Mouse (Mus musculus): ENCODE results near the gene Rad51b. TPM values are rescaled to one million over a fixed set of nuclear protein-coding genes. Genes with fewer than 3 reads are reported as not detected.

The Rad51b gene
- total RNA-seq, 1 experiment from 2014 or later = 12.7 TPM

GRCm38 (mm10) chr12:79530275-79530902 is 233.3 kb downstream of the Rad51b start:
- ATAC-seq (replicated peaks in 1 of 2; ENCODE audit: insufficient read depth in 1 of 2, low FRiP score in 2 of 2, low TSS enrichment in 1 of 2, low read depth in 1 of 2, poor library complexity in 2 of 2, severe bottlenecking in 2 of 2) = no peak

- ATAC-seq (replicated peaks in 1 of 2; ENCODE audit: insufficient read depth in 1 of 2, low FRiP score in 2 of 2, low TSS enrichment in 1 of 2, low read depth in 1 of 2, poor library complexity in 2 of 2, severe bottlenecking in 2 of 2) = no peak
These were observed 235.0 kb downstream of the Rad51b start for GRCm38 (mm10) chr12:79531809-79532798.

- no peak for ATAC-seq (replicated peaks in 1 of 2; ENCODE audit: insufficient read depth in 1 of 2, low FRiP score in 2 of 2, low TSS enrichment in 1 of 2, low read depth in 1 of 2, poor library complexity in 2 of 2, severe bottlenecking in 2 of 2)
These were observed 237.7 kb downstream of the Rad51b start for GRCm38 (mm10) chr12:79534778-79535177.

GRCm38 (mm10) chr12:79535532-79536437 is 238.7 kb downstream of the Rad51b start:
- no peak for ATAC-seq (replicated peaks in 1 of 2; ENCODE audit: insufficient read depth in 1 of 2, low FRiP score in 2 of 2, low TSS enrichment in 1 of 2, low read depth in 1 of 2, poor library complexity in 2 of 2, severe bottlenecking in 2 of 2)

- ATAC-seq (replicated peaks in 1 of 2; ENCODE audit: insufficient read depth in 1 of 2, low FRiP score in 2 of 2, low TSS enrichment in 1 of 2, low read depth in 1 of 2, poor library complexity in 2 of 2, severe bottlenecking in 2 of 2) = no peak
These were observed 243.1 kb downstream of the Rad51b start for GRCm38 (mm10) chr12:79540176-79540575.

GRCm38 (mm10) chr12:79541581-79541980 is 244.5 kb downstream of the Rad51b start:
- ATAC-seq (replicated peaks in 1 of 2; ENCODE audit: insufficient read depth in 1 of 2, low FRiP score in 2 of 2, low TSS enrichment in 1 of 2, low read depth in 1 of 2, poor library complexity in 2 of 2, severe bottlenecking in 2 of 2) = no peak

GRCm38 (mm10) chr12:79545063-79545462 is 248.0 kb downstream of the Rad51b start:
- ATAC-seq (replicated peaks in 1 of 2; ENCODE audit: insufficient read depth in 1 of 2, low FRiP score in 2 of 2, low TSS enrichment in 1 of 2, low read depth in 1 of 2, poor library complexity in 2 of 2, severe bottlenecking in 2 of 2) = no peak

GRCm38 (mm10) chr12:79547556-79547955 is 250.5 kb downstream of the Rad51b start:
- ATAC-seq (replicated peaks in 1 of 2; ENCODE audit: insufficient read depth in 1 of 2, low FRiP score in 2 of 2, low TSS enrichment in 1 of 2, low read depth in 1 of 2, poor library complexity in 2 of 2, severe bottlenecking in 2 of 2) = no peak

- ATAC-seq (replicated peaks in 1 of 2; ENCODE audit: insufficient read depth in 1 of 2, low FRiP score in 2 of 2, low TSS enrichment in 1 of 2, low read depth in 1 of 2, poor library complexity in 2 of 2, severe bottlenecking in 2 of 2) = no peak
These were observed 251.7 kb downstream of the Rad51b start for GRCm38 (mm10) chr12:79548607-79549330.

GRCm38 (mm10) chr12:79550049-79550682 is 253.1 kb downstream of the Rad51b start:
- no peak for ATAC-seq (replicated peaks in 1 of 2; ENCODE audit: insufficient read depth in 1 of 2, low FRiP score in 2 of 2, low TSS enrichment in 1 of 2, low read depth in 1 of 2, poor library complexity in 2 of 2, severe bottlenecking in 2 of 2)

- ATAC-seq (replicated peaks in 1 of 2; ENCODE audit: insufficient read depth in 1 of 2, low FRiP score in 2 of 2, low TSS enrichment in 1 of 2, low read depth in 1 of 2, poor library complexity in 2 of 2, severe bottlenecking in 2 of 2) = no peak
These were observed 254.2 kb downstream of the Rad51b start for GRCm38 (mm10) chr12:79551274-79551673.

GRCm38 (mm10) chr12:79553056-79553455 is 256.0 kb downstream of the Rad51b start:
- no peak for ATAC-seq (replicated peaks in 1 of 2; ENCODE audit: insufficient read depth in 1 of 2, low FRiP score in 2 of 2, low TSS enrichment in 1 of 2, low read depth in 1 of 2, poor library complexity in 2 of 2, severe bottlenecking in 2 of 2)

GRCm38 (mm10) chr12:79557904-79558303 is 260.8 kb downstream of the Rad51b start:
- no peak for ATAC-seq (replicated peaks in 1 of 2; ENCODE audit: insufficient read depth in 1 of 2, low FRiP score in 2 of 2, low TSS enrichment in 1 of 2, low read depth in 1 of 2, poor library complexity in 2 of 2, severe bottlenecking in 2 of 2)

GRCm38 (mm10) chr12:79558711-79559110 is 261.6 kb downstream of the Rad51b start:
- no peak for ATAC-seq (replicated peaks in 1 of 2; ENCODE audit: insufficient read depth in 1 of 2, low FRiP score in 2 of 2, low TSS enrichment in 1 of 2, low read depth in 1 of 2, poor library complexity in 2 of 2, severe bottlenecking in 2 of 2)

GRCm38 (mm10) chr12:79559410-79560015 is 262.4 kb downstream of the Rad51b start:
- no peak for ATAC-seq (replicated peaks in 1 of 2; ENCODE audit: insufficient read depth in 1 of 2, low FRiP score in 2 of 2, low TSS enrichment in 1 of 2, low read depth in 1 of 2, poor library complexity in 2 of 2, severe bottlenecking in 2 of 2)

GRCm38 (mm10) chr12:79560084-79560699 is 263.1 kb downstream of the Rad51b start:
- ATAC-seq (replicated peaks in 1 of 2; ENCODE audit: insufficient read depth in 1 of 2, low FRiP score in 2 of 2, low TSS enrichment in 1 of 2, low read depth in 1 of 2, poor library complexity in 2 of 2, severe bottlenecking in 2 of 2) = no peak

Data from hematopoietic stem cell, adult 5-6 weeks (primary cell).